Mouse (Mus musculus): Measurements from ENCODE around the gene Hist1h2bm. TPM values are rescaled to one million over a fixed set of nuclear protein-coding genes. Genes with fewer than 3 reads are reported as not detected.
A peak's percentile ranks its signal among the peaks of the same experiment; 100 is the strongest.
"Not testable (repeated sequence)": the region's sequence is repeated elsewhere in the genome, so short reads cannot be mapped to it uniquely, and the experiment has no call there.

Gene Hist1h2bm
- total RNA-seq (2012; rRNA removed) = 468 and 757 TPM in 2 replicates

- peak within 1 kb of the TSS; percentile 98 for H3K27ac ChIP-seq (ENCODE audit: insufficient read depth, low read depth, low read length, poor library complexity, severe bottlenecking)
- H3K36me3 ChIP-seq (ENCODE audit: control insufficient read depth, insufficient read depth, low read length, poor library complexity, severe bottlenecking); H3K4me1 ChIP-seq (ENCODE audit: control insufficient read depth in 2 of 2, insufficient read depth in 2 of 2, low read length in 2 of 2, poor library complexity in 1 of 2); H3K9me3 ChIP-seq (ENCODE audit: control insufficient read depth, insufficient read depth, low read depth, low read length): not testable (repeated sequence)
- in situ Hi-C loops (cut with MboI; ENCODE audit: low sequenced_read_pairs in 2 of 2, unreplicated experiment in 2 of 2) = loop anchor here in 1 of 2 experiments (25.0 kb wide), 1 partner anchor 560 kb away; no protein-coding TSS in a partner anchor
- DNase-seq (ENCODE audit: low read depth, low spot score) = peak; percentile 81
- TF ChIP-seq CHD2 (IDR thresholded peaks at IDR 0.05; ENCODE audit: low read depth, low read length) = peak; percentile 87
- TF ChIP-seq MAFK (IDR thresholded peaks at IDR 0.05; ENCODE audit: insufficient read depth, low read depth, low read length) = peak; percentile 50; the same call in 1 of the 2 replicates
- peak within 1 kb of the TSS; percentile 61 to 74 for H3K4me3 ChIP-seq (ENCODE audit: insufficient read depth in 1 of 2, low read depth in 1 of 2, low read length in 2 of 2, poor library complexity in 1 of 2, severe bottlenecking in 1 of 2)
- peak within 1 kb of the TSS; percentile 90 for H3K9ac ChIP-seq (ENCODE audit: insufficient read depth, low read depth, low read length, poor library complexity, severe bottlenecking)
These were observed at the start of gene Hist1h2bm for GRCm38 (mm10) chr13:21721757-21722372. Gene Hist1h2bm, plus strand, starts transcription at chr13:21722044.

DNA sequence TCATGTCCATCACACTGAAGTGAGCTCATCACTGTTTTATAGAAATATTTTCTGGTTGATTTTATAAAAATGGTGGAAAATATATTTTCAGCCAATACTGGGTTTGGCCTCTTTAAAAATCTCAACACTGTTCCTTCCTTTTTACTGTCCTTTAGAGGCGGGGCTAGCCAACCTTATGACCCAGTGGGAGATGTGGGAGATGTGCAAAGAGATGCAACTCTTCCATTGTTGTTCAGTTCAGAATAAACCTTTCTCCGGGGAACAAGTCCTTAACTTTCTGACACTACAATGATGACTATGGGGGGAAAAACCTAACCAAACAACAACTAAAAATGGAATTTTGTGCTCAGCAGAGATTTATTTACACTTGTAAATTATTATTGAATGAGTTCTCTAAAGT is 44.5 kb upstream of the Hist1h2bm start, which contains the start of gene Olfr1360:
Gene Olfr1360, minus strand, starts transcription at position 101 of the 400 bp plus-strand sequence.
- H3K4me3 ChIP-seq (ENCODE audit: insufficient read depth in 1 of 2, low read depth in 1 of 2, low read length in 2 of 2, poor library complexity in 1 of 2, severe bottlenecking in 1 of 2) = no peak within 1 kb of the TSS
- H3K9me3 ChIP-seq (ENCODE audit: control insufficient read depth, insufficient read depth, low read depth, low read length) = no peaks in the 10 kb centered on the region
- no peak within 1 kb of the TSS for H3K9ac ChIP-seq (ENCODE audit: insufficient read depth, low read depth, low read length, poor library complexity, severe bottlenecking)
- in situ Hi-C loops (cut with MboI; ENCODE audit: low sequenced_read_pairs in 2 of 2, unreplicated experiment in 2 of 2) = loop anchor here in 1 of 2 experiments (25.0 kb wide), 1 partner anchor 290 kb away; no protein-coding TSS in a partner anchor
- TF ChIP-seq MAFK (IDR thresholded peaks at IDR 0.05; ENCODE audit: insufficient read depth, low read depth, low read length) (no peak), ZC3H11A (IDR thresholded peaks at IDR 0.05; ENCODE audit: borderline replicate concordance, low read depth, low read length) (no peak), HCFC1 (IDR thresholded peaks at IDR 0.05; ENCODE audit: borderline replicate concordance, insufficient read depth, low read length) (no peak)
- H3K27ac ChIP-seq (ENCODE audit: insufficient read depth, low read depth, low read length, poor library complexity, severe bottlenecking) = no peak within 1 kb of the TSS
- H3K36me3 ChIP-seq (ENCODE audit: control insufficient read depth, insufficient read depth, low read length, poor library complexity, severe bottlenecking) = no peaks in the 10 kb centered on the region
- DNase-seq (ENCODE audit: low read depth, low spot score) = no peak
- no peaks in the 10 kb centered on the region for H3K4me1 ChIP-seq (ENCODE audit: control insufficient read depth in 2 of 2, insufficient read depth in 2 of 2, low read length in 2 of 2, poor library complexity in 1 of 2)

DNA sequence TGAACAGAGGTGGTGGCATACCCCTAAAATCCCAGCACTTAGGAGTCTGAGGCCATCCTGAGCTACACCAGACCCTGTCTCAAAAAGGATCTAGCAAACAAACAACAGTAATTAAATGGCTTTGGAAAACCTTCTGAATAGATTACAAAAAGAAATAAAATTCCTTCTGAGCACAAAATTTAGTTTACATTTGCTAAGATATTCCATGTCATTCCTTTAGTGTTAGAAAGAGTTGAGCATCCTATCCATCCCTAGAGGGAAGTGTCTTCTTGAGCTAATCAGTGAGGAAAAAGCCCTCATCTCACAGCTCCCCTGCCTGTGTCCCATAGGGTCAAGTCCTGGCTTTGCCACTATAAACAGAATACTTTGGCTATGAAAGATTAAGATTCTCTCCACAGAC is 24.0 kb upstream of the Hist1h2bm start, which contains the start of gene Olfr1359:
Gene Olfr1359, plus strand, starts transcription at position 301 of the 400 bp plus-strand sequence.
- H3K4me3 ChIP-seq (ENCODE audit: insufficient read depth in 1 of 2, low read depth in 1 of 2, low read length in 2 of 2, poor library complexity in 1 of 2, severe bottlenecking in 1 of 2) = no peak within 1 kb of the TSS
- in situ Hi-C loops (cut with MboI; ENCODE audit: low sequenced_read_pairs in 2 of 2, unreplicated experiment in 2 of 2) = loop anchor here in 1 of 2 experiments (25.0 kb wide), 1 partner anchor 311 kb away; no protein-coding TSS in a partner anchor
- H3K9me3 ChIP-seq (ENCODE audit: control insufficient read depth, insufficient read depth, low read depth, low read length) = no peaks in the 10 kb centered on the region
- DNase-seq (ENCODE audit: low read depth, low spot score) = no peak
- no peaks in the 10 kb centered on the region for H3K36me3 ChIP-seq (ENCODE audit: control insufficient read depth, insufficient read depth, low read length, poor library complexity, severe bottlenecking)
- no peaks in the 10 kb centered on the region for H3K4me1 ChIP-seq (ENCODE audit: control insufficient read depth in 2 of 2, insufficient read depth in 2 of 2, low read length in 2 of 2, poor library complexity in 1 of 2)
- no peak within 1 kb of the TSS for H3K9ac ChIP-seq (ENCODE audit: insufficient read depth, low read depth, low read length, poor library complexity, severe bottlenecking)
- TF ChIP-seq MAFK (IDR thresholded peaks at IDR 0.05; ENCODE audit: insufficient read depth, low read depth, low read length) (no peak), CHD2 (IDR thresholded peaks at IDR 0.05; ENCODE audit: low read depth, low read length) (no peak), ZC3H11A (IDR thresholded peaks at IDR 0.05; ENCODE audit: borderline replicate concordance, low read depth, low read length) (no peak), ZNF384 (IDR thresholded peaks at IDR 0.05; ENCODE audit: low read depth, low read length) (no peak), HCFC1 (IDR thresholded peaks at IDR 0.05; ENCODE audit: borderline replicate concordance, insufficient read depth, low read length) (no peak)
- no peak within 1 kb of the TSS for H3K27ac ChIP-seq (ENCODE audit: insufficient read depth, low read depth, low read length, poor library complexity, severe bottlenecking)

- no peak overlapping the region for H3K27ac ChIP-seq (ENCODE audit: insufficient read depth, low read depth, low read length, poor library complexity, severe bottlenecking)
- peaks cover 0 to 4% of the 10 kb centered on the region in 2 experiments; a peak in 1 of 4 replicates for H3K4me1 ChIP-seq (ENCODE audit: control insufficient read depth in 2 of 2, insufficient read depth in 2 of 2, low read length in 2 of 2, poor library complexity in 1 of 2)
- no peak overlapping the region for H3K9ac ChIP-seq (ENCODE audit: insufficient read depth, low read depth, low read length, poor library complexity, severe bottlenecking)
- no peak for TF ChIP-seq CHD2 (IDR thresholded peaks at IDR 0.05; ENCODE audit: low read depth, low read length)
- peak; percentile 93 for TF ChIP-seq MAFK (IDR thresholded peaks at IDR 0.05; ENCODE audit: insufficient read depth, low read depth, low read length)
- in situ Hi-C loops (cut with MboI; ENCODE audit: low sequenced_read_pairs in 2 of 2, unreplicated experiment in 2 of 2) = loop anchor here in 1 of 2 experiments (25.0 kb wide), 1 partner anchor 544 kb away; no protein-coding TSS in a partner anchor
- H3K9me3 ChIP-seq (ENCODE audit: control insufficient read depth, insufficient read depth, low read depth, low read length) = no peaks in the 10 kb centered on the region
- no peak for DNase-seq (ENCODE audit: low read depth, low spot score)
- H3K4me3 ChIP-seq (ENCODE audit: insufficient read depth in 1 of 2, low read depth in 1 of 2, low read length in 2 of 2, poor library complexity in 1 of 2, severe bottlenecking in 1 of 2) = no peak overlapping the region
- H3K36me3 ChIP-seq (ENCODE audit: control insufficient read depth, insufficient read depth, low read length, poor library complexity, severe bottlenecking) = no peaks in the 10 kb centered on the region
These were observed 15.2 kb upstream of the Hist1h2bm start for GRCm38 (mm10) chr13:21706669-21707068.

Measured in ES-E14 (cell line).